Mouse (Mus musculus) left cerebral cortex, adult 18-20 months (tissue): ENCODE data around the gene Pitpnc1. TPM values are rescaled to one million over a fixed set of nuclear protein-coding genes. Genes with fewer than 3 reads are reported as not detected.
"Not testable (repeated sequence)": the region's sequence is repeated elsewhere in the genome, so short reads cannot be mapped to it uniquely, and the experiment has no call there.

ENCODE experiments used
- DNase-seq, 2 experiments: peaks; one replicate each; pipeline ENCODE4 v3.0.0; 2021 to 2022; ENCODE audit warnings: low spot score in 2 of 2, mixed read lengths in 1 of 2
- long read RNA-seq, 2 experiments: library from polyadenylated mRNA; stranded (forward); transcript quantifications; one replicate each; pipeline ENCODE4 v2.0.0; 2021
- total RNA-seq, 2 experiments: library from RNA; stranded (reverse); gene quantifications; 2 replicates each; pipeline ENCODE4 v1.2.3; 2021

The Pitpnc1 gene
- total RNA-seq: 10 to 100 TPM; 48.5 to 51.7 TPM
- long read RNA-seq, experiment 1, partial matches to known transcripts: 2 of 41 reads
- long read RNA-seq, experiment 1, other reads (novel, unspliced or antisense): 39 of 41 reads
- long read RNA-seq, experiment 2, partial matches to known transcripts: 0 of 29 reads
- long read RNA-seq, experiment 2, other reads (novel, unspliced or antisense): 29 of 29 reads

- peak; percentile 81 to 92 for DNase-seq
Measured at GRCm38 (mm10) chr11:107470521-107471041, at the start of gene Pitpnc1. TSS of gene Pitpnc1 (minus strand) at chr11:107470699.

GRCm38 (mm10) chr11:107518645-107519429 is 48.3 kb upstream of the Pitpnc1 start:
- DNase-seq: no peak

GRCm38 (mm10) chr11:107516387-107516786 is 45.9 kb upstream of the Pitpnc1 start:
- DNase-seq: no peak

- DNase-seq: no peak
Measured at GRCm38 (mm10) chr11:107513047-107513446, 42.5 kb upstream of the Pitpnc1 start.

GRCm38 (mm10) chr11:107511954-107512353 is 41.5 kb upstream of the Pitpnc1 start:
- DNase-seq: peak; percentile 49 to 66

- DNase-seq: no peak
Measured at GRCm38 (mm10) chr11:107510362-107511269, 40.1 kb upstream of the Pitpnc1 start.

- no peak for DNase-seq
Measured at GRCm38 (mm10) chr11:107509631-107510338, 39.3 kb upstream of the Pitpnc1 start.

GRCm38 (mm10) chr11:107506260-107506659 is 35.8 kb upstream of the Pitpnc1 start:
- peak; percentile 5 to 17 for DNase-seq

- DNase-seq: not testable (repeated sequence)
Measured at GRCm38 (mm10) chr11:107504364-107504763, 33.9 kb upstream of the Pitpnc1 start.

- no peak for DNase-seq
Measured at GRCm38 (mm10) chr11:107502801-107503200, 32.3 kb upstream of the Pitpnc1 start.

- DNase-seq: no peak
Measured at GRCm38 (mm10) chr11:107484341-107484740, 13.8 kb upstream of the Pitpnc1 start.

- no peak for DNase-seq
Measured at GRCm38 (mm10) chr11:107479862-107480203, 9.3 kb upstream of the Pitpnc1 start.

GRCm38 (mm10) chr11:107479053-107479861 is 8.8 kb upstream of the Pitpnc1 start, which contains the start of gene Psmd12:
TSS of gene Psmd12 (plus strand) at chr11:107479484.
- peak; percentile 92 to 95 for DNase-seq

GRCm38 (mm10) chr11:107473137-107473820 is 2.8 kb upstream of the Pitpnc1 start:
- peak; percentile 11 to 28 for DNase-seq

- no peak for DNase-seq
Measured at GRCm38 (mm10) chr11:107472304-107472703, 1.8 kb upstream of the Pitpnc1 start.

GRCm38 (mm10) chr11:107471071-107471720 is 697 bp upstream of the Pitpnc1 start:
- no peak for DNase-seq

- DNase-seq: peak; percentile 38 to 56
Measured at GRCm38 (mm10) chr11:107469523-107470371, 752 bp downstream of the Pitpnc1 start.
